17 mouse cellular contexts compared by ENCODE assay signal in genomic region chr13:52596692-52597091, GRCm38 (mm10). TPM values are rescaled to one million over a fixed set of nuclear protein-coding genes. Genes with fewer than 3 reads are reported as not detected.
A peak's percentile ranks its signal among the peaks of the same experiment; 100 is the strongest.
DNase-seq lines count a peak whose midpoint lies in the region; ATAC-seq and TF ChIP-seq lines count a peak whose summit lies in the region.
"Had no signal": no experiment of that assay in that cellular context is flagged by ENCODE, and none has a peak within 500 bp of the region (broad histone marks: within the 10 kb centered on the region; RNA-seq: fewer than 3 reads in every experiment).

No protein-coding gene starts in this region.

- H3K27me3 ChIP-seq in spleen, adult 2 months (ENCODE audit: control insufficient read depth, insufficient read depth, low read length) = no peaks in the 10 kb centered on the region
- no peaks in the 10 kb centered on the region for H3K27me3 ChIP-seq in liver, embryonic 12.5 days (replicated peaks)
- no peaks in the 10 kb centered on the region for H3K27me3 ChIP-seq in forebrain, embryonic 11.5 days (ENCODE audit: control insufficient read depth, insufficient read depth, low read length)
- H3K27me3 ChIP-seq: lung, embryonic 15.5 days; neural tube, embryonic 13.5 days had no signal

- ATAC-seq in liver, embryonic 12.5 days = no peak
- ATAC-seq in monocyte, adult 5-6 weeks (replicated peaks; ENCODE audit: insufficient number of reproducible peaks, low FRiP score, low TSS enrichment, poor library complexity, severe bottlenecking) = peak; percentile 74
- ATAC-seq in forebrain, embryonic 11.5 days (replicated peaks; ENCODE audit: low FRiP score) = no peak
- ATAC-seq: midbrain, embryonic 16.5 days had no signal

- H3K36me3 ChIP-seq in spleen, adult 2 months (ENCODE audit: control insufficient read depth, insufficient read depth, low read length) = peaks cover 6% of the 10 kb centered on the region; the same call in 1 of the 2 replicates
- H3K36me3 ChIP-seq in liver, embryonic 12.5 days = peaks cover 9% of the 10 kb centered on the region
- H3K36me3 ChIP-seq in forebrain, embryonic 11.5 days (ENCODE audit: control insufficient read depth, insufficient read depth, low read length) = no peaks in the 10 kb centered on the region
- H3K36me3 ChIP-seq: embryonic facial prominence, embryonic 10.5 days; forebrain, embryonic 10.5 days; lung, embryonic 15.5 days; neural tube, embryonic 13.5 days had no signal

- H3K27ac ChIP-seq in spleen, adult 2 months (ENCODE audit: insufficient read depth, low read length) = peak overlapping the region; percentile 85
- peak overlapping the region; percentile 76 for H3K27ac ChIP-seq in bone marrow, adult 2 months (ENCODE audit: control insufficient read depth, insufficient read depth, low read depth, low read length, poor library complexity)
- no peak overlapping the region for H3K27ac ChIP-seq in liver, embryonic 12.5 days
- H3K27ac ChIP-seq in forebrain, embryonic 11.5 days (ENCODE audit: low read depth, low read length) = no peak overlapping the region
- H3K27ac ChIP-seq: embryonic facial prominence, embryonic 10.5 days; forebrain, embryonic 10.5 days; hindbrain, embryonic 14.5 days; lung, embryonic 15.5 days; neural tube, embryonic 13.5 days had no signal

- peaks cover 16% of the 10 kb centered on the region; the same call in 1 of the 2 replicates for H3K4me1 ChIP-seq in spleen, adult 2 months (ENCODE audit: control insufficient read depth, insufficient read depth, insufficient read length)
- peaks cover 5% of the 10 kb centered on the region for H3K4me1 ChIP-seq in bone marrow, adult 2 months (ENCODE audit: control insufficient read depth, insufficient read depth, low read length)
- no peaks in the 10 kb centered on the region for H3K4me1 ChIP-seq in liver, embryonic 12.5 days
- no peaks in the 10 kb centered on the region for H3K4me1 ChIP-seq in forebrain, embryonic 11.5 days (replicated peaks; ENCODE audit: control insufficient read depth, insufficient read depth, low read length)
- H3K4me1 ChIP-seq: embryonic facial prominence, embryonic 10.5 days; forebrain, embryonic 10.5 days; lung, embryonic 15.5 days; neural tube, embryonic 13.5 days had no signal

- peak overlapping the region; percentile 25 for H3K4me2 ChIP-seq in liver, embryonic 12.5 days
- no peak overlapping the region for H3K4me2 ChIP-seq in forebrain, embryonic 11.5 days (ENCODE audit: low read depth, low read length, severe bottlenecking)
- H3K4me2 ChIP-seq: heart, embryonic 11.5 days; hindbrain, embryonic 14.5 days; lung, embryonic 15.5 days; neural tube, embryonic 13.5 days had no signal

- TF ChIP-seq CTCF in spleen, adult 2 months (IDR thresholded peaks at IDR 0.05; ENCODE audit: extremely low read depth, insufficient read depth, insufficient read length, insufficient replicate concordance) = no peak
- no peak for TF ChIP-seq CTCF in bone marrow, adult 2 months (IDR thresholded peaks at IDR 0.05; ENCODE audit: control insufficient read depth, insufficient read depth, low read length)

- 9% methylated on average over 5 of the region's 5 CpGs for WGBS in spleen, adult 2 months
- 2% methylated on average over 5 of the region's 5 CpGs for WGBS in bone marrow, adult 2 months
- 37% methylated on average over 5 of the region's 5 CpGs for WGBS in liver, embryonic 12.5 days (ENCODE audit: insufficient replicate concordance)
- WGBS in forebrain, embryonic 11.5 days = 90% methylated on average over 5 of the region's 5 CpGs

- H3K9ac ChIP-seq in liver, embryonic 12.5 days = no peak overlapping the region
- H3K9ac ChIP-seq in forebrain, embryonic 11.5 days (ENCODE audit: low read length) = no peak overlapping the region
- H3K9ac ChIP-seq: hindbrain, embryonic 14.5 days; lung, embryonic 15.5 days; neural tube, embryonic 13.5 days had no signal

- no peaks in the 10 kb centered on the region for H3K9me3 ChIP-seq in liver, embryonic 12.5 days (replicated peaks)
- H3K9me3 ChIP-seq in forebrain, embryonic 11.5 days (ENCODE audit: control insufficient read depth, low read length) = no peaks in the 10 kb centered on the region
- H3K9me3 ChIP-seq: lung, embryonic 15.5 days; neural tube, embryonic 13.5 days had no signal

- peak overlapping the region; percentile 75 for H3K4me3 ChIP-seq in spleen, adult 2 months (ENCODE audit: extremely low read depth, insufficient read depth, insufficient read length)
- H3K4me3 ChIP-seq in bone marrow, adult 2 months (replicated peaks; ENCODE audit: control insufficient read depth, low read depth, low read length) = peak overlapping the region; percentile 79
- peak overlapping the region; percentile 18; the same call in 1 of the 2 replicates for H3K4me3 ChIP-seq in liver, embryonic 12.5 days
- H3K4me3 ChIP-seq in forebrain, embryonic 11.5 days (ENCODE audit: low read depth, low read length) = no peak overlapping the region
- H3K4me3 ChIP-seq: embryonic facial prominence, embryonic 10.5 days; forebrain, embryonic 10.5 days; lung, embryonic 15.5 days; neural tube, embryonic 13.5 days had no signal

- TF ChIP-seq POLR2A in spleen, adult 2 months (IDR thresholded peaks at IDR 0.05; ENCODE audit: low read depth, low read length) = peak; percentile 11; the same call in 1 of the 2 replicates
- no peak for TF ChIP-seq POLR2A in bone marrow, adult 2 months (IDR thresholded peaks at IDR 0.05; ENCODE audit: borderline replicate concordance, control insufficient read depth, low read depth, low read length)

- peak; percentile 45 to 61 for DNase-seq in spleen, adult 2 months (ENCODE audit: low read depth in 1 of 2, low spot score in 2 of 2)
- no peak for DNase-seq in spleen, adult 18-20 months
- DNase-seq in left cerebral cortex, postnatal 36 days (ENCODE audit: low spot score in 2 of 2) = no peak
- no peak for DNase-seq in forebrain, embryonic 11.5 days (ENCODE audit: low spot score)
- DNase-seq: adrenal gland, adult 8-10 months; cerebellum, adult 11-12 months; kidney, adult 9 months had no signal

- intact Hi-C loops in left cerebral cortex, postnatal 36 days (cut with DNase I) = no loop called here

RNA-seq across cellular contexts. Expression of gene Syk, which starts 13.7 kb away (rescaled TPM):
- 119 and 126 TPM in 2 replicates for polyA plus RNA-seq in spleen, adult 2 months (2012; rRNA removed)
- 52.8 and 120 TPM in 2 replicates for polyA plus RNA-seq in bone marrow, adult 2 months (2011; ENCODE audit: insufficient read depth, insufficient read length, low replicate concordance, missing spikeins)
- 8.5 and 9.8 TPM in 2 replicates for polyA plus RNA-seq in liver, embryonic 12.5 days (2016; fragmentation: Nextera tagmentation; extraction: Ambion mirVana)
- total RNA-seq in monocyte, adult 5-6 weeks (2017) = 284 to 318 TPM (median 288 TPM) in 3 replicates
- total RNA-seq in left cerebral cortex, postnatal 36 days (2021) = 1 to 10 TPM; 3.5 to 3.6 TPM
- polyA plus RNA-seq in forebrain, embryonic 11.5 days (2014; fragmentation: Nextera tagmentation; extraction: Ambion mirVana) = 2.2 and 2.3 TPM in 2 replicates

Comparison
In these comparisons a context has a peak if more than half of its experiments do, and no peak if none do; other contexts are left out.
1. DNase-seq: peak in spleen, adult 2 months (2 of 2); none in spleen, adult 18-20 months (0 of 2), left cerebral cortex, postnatal 36 days (0 of 2) and forebrain, embryonic 11.5 days (single experiment).
2. H3K27ac ChIP-seq: peak in spleen, adult 2 months (single experiment) and bone marrow, adult 2 months (single experiment); none in liver, embryonic 12.5 days (single experiment) and forebrain, embryonic 11.5 days (single experiment).